Mouse (Mus musculus) left cerebral cortex, adult 2 months (tissue): ENCODE data around the gene Aqp11. TPM values are rescaled to one million over a fixed set of nuclear protein-coding genes. Genes with fewer than 3 reads are reported as not detected.

Source experiments
- DNase-seq, 2 experiments: peaks; one replicate each; pipeline ENCODE4 v3.0.0; 2021 to 2022; ENCODE audit warnings: low spot score in 2 of 2, mixed read lengths in 1 of 2; ENCODE audit errors: extremely low spot score in 1 of 2
- H3K27ac ChIP-seq: fragments of 200-600 bp; 2 replicates; pipeline ENCODE4 v1.8.1; 2022
- H3K4me3 ChIP-seq: fragments of 200-600 bp; 2 replicates; pipeline ENCODE4 v1.8.1; 2022
- CTCF ChIP-seq: fragments of 200-600 bp; IDR thresholded peaks from 2 replicates; pipeline ENCODE4 v1.8.1; 2022; ENCODE audit warnings: antibody characterized with exemption, mild to moderate bottlenecking, moderate library complexity
- intact Hi-C: fragments of 180-260 bp; cut with DNase I; formaldehyde crosslinking; loops from one replicate; pipeline ENCODE4 v1.15.1; 2025
- long read RNA-seq, 2 experiments: library from polyadenylated mRNA; stranded (forward); transcript quantifications; one replicate each; pipeline ENCODE4 v2.0.0; 2021; ENCODE audit warnings: borderline mapping rate in 2 of 2
- total RNA-seq, 2 experiments: library from RNA; stranded (reverse); gene quantifications; 2 replicates each; pipeline ENCODE4 v1.2.3; 2021

Aqp11 gene
- 10 to 100 TPM; 22.3 to 23.6 TPM for total RNA-seq
- long read RNA-seq, experiment 1, transcript Aqp11-205 (3 exons, 3,737 nt): major isoform, 20 of 24 reads
- long read RNA-seq, experiment 1, partial matches to known transcripts: 1 of 24 reads
- long read RNA-seq, experiment 1, other reads (novel, unspliced or antisense): 3 of 24 reads
- long read RNA-seq, experiment 2, transcript Aqp11-205 (3 exons, 3,737 nt): major isoform, 11 of 14 reads
- long read RNA-seq, experiment 2, partial matches to known transcripts: 1 of 14 reads
- long read RNA-seq, experiment 2, other reads (novel, unspliced or antisense): 2 of 14 reads

- DNase-seq: peak; percentile 74 to 77
- Histone ChIP-seq H3K4me3 (peak within 1 kb of the TSS; percentile 83), H3K27ac (peak within 1 kb of the TSS; percentile 84)
- intact Hi-C loops: no loop called here
- no peak for TF ChIP-seq CTCF
Observed at GRCm38 (mm10) chr7:97737638-97738456, at the start of gene Aqp11. Aqp11 (minus strand) TSS chr7:97738289.

DNA sequence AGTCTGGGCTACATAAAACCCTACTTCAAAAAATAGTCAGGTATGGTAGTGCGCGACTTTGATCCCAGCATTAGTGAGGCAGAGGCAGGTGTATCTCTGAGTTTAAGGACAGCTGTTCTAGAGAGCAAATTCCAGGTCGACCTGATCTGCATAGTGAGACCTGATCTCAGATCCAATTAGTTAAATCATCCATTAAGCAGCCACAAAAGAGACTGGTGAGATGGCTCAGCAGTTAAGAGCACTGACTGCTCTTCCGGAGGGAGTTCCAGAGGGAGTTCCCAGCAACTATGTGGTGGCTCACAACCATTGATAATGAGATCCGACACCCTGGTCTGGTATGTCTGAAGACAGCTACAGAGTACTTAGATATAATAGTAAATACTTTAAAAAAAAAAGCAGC, 45.4 kb upstream of the Aqp11 start:
- Histone ChIP-seq H3K27ac (no peak overlapping the region), H3K4me3 (no peak overlapping the region)
- intact Hi-C loops: no loop called here
- DNase-seq: no peak
- TF ChIP-seq CTCF: no peak

DNA sequence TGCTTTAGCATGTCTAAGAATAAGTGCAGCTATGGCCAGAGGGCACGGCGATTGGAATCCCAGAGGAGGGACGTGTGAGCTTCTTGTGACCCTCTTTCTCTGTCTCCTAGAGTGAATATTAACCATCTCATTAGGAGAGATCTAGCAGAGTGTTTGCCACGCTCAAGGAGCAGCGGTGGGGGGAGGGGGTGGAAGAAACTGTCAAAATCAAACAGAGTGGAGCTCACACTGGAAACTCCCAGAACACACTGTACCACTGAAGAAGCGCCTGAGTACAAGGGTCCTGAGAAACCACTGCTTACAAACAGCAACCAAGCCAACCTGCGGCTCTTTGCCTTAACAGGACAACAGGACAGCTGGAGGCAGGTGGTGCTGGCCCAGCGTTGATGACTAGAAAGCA, 43.4 kb upstream of the Aqp11 start:
- DNase-seq: no peak
- no peak overlapping the region for H3K27ac ChIP-seq
- no peak for TF ChIP-seq CTCF
- intact Hi-C loops: no loop called here
- no peak overlapping the region for H3K4me3 ChIP-seq

- Histone ChIP-seq H3K27ac (no peak overlapping the region), H3K4me3 (no peak overlapping the region)
- TF ChIP-seq CTCF: no peak
- no peak for DNase-seq
- intact Hi-C loops: no loop called here
Observed at GRCm38 (mm10) chr7:97780815-97781214, 42.7 kb upstream of the Aqp11 start.

DNA sequence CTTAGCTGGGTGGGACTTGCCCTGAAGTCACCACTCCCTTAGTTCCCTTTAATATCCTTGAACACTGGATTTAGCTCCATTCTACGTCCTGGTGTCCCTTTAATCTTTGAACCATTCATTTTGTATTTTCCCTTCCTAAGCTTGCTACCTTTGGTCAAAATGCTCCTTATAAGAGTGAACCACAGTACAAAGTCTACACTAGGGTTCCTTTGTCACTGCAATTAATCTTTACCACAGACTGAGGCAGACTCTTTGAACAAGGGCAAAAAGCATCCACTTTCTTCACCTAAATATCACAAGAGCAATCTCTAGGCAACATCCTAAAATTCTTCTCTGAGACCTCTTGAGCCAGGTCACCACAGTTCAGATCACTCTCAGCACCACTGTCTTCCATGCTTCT, 42.1 kb upstream of the Aqp11 start:
- DNase-seq: no peak
- intact Hi-C loops: no loop called here
- H3K27ac ChIP-seq: no peak overlapping the region
- no peak for TF ChIP-seq CTCF
- H3K4me3 ChIP-seq: no peak overlapping the region

DNA sequence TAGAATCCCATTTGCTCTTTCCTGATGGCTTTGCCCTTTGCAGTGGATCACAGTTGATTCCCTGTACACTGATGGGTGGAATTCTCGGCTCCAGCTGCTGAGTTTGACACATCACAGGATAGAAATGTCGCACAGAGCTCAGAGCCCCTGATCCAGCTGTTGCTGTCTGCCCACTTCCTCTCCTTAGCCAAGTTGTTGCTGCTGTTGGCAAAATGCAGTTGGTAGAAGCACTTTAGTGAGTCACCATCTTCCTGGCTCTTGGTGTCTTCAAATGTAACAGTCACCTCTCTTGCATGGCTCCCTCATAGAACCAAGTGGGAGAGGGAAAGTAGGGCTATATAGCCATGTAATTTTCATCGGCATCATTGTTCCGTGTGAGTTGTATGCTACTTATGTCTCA, 39.1 kb upstream of the Aqp11 start:
- TF ChIP-seq CTCF: no peak
- no peak overlapping the region for H3K4me3 ChIP-seq
- intact Hi-C loops: no loop called here
- H3K27ac ChIP-seq: no peak overlapping the region
- DNase-seq: no peak

DNA sequence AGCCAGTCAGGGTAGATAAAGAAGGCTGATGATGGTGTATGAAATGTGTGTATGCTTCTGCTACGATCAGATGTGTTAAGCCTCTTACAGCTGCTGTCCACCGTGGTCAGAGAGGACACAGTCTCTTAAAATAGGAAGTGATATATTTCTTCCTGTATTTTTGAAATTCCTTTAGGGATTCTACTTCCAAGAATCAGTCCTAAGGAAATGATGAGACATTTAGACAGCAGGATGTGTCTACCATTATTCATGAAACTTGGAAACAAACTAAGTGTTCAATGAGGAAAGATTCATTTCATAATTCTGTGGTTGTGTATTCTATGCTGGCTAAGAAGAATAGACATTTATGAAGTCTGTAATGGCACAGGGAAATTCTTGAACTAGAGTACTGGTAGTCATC, 37.8 kb upstream of the Aqp11 start:
- intact Hi-C loops: no loop called here
- TF ChIP-seq CTCF: no peak
- no peak overlapping the region for H3K27ac ChIP-seq
- no peak overlapping the region for H3K4me3 ChIP-seq
- DNase-seq: no peak

DNA sequence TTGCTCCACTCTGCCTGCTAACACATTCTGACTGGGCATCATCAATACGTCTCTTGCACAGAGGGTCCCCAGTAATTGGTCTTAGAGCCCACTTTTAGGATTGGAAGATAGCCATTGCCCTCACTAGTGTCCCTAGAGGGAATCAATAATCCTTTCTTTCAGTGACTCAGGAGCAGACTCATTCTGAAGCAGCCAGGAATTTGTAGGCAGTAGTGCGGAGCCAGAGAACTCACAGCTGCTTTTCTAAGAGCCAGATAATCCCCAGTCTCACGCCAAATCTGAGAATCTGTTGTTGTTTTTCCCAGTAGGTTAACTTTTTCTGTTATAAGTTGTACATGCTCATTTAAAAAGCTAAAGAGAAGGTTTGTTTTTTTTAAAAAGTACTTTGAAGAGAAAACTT, 37.3 kb upstream of the Aqp11 start:
- Histone ChIP-seq H3K4me3 (no peak overlapping the region), H3K27ac (no peak overlapping the region)
- no peak for DNase-seq
- intact Hi-C loops: no loop called here
- TF ChIP-seq CTCF: no peak; the same call in 1 of the 2 replicates

DNA sequence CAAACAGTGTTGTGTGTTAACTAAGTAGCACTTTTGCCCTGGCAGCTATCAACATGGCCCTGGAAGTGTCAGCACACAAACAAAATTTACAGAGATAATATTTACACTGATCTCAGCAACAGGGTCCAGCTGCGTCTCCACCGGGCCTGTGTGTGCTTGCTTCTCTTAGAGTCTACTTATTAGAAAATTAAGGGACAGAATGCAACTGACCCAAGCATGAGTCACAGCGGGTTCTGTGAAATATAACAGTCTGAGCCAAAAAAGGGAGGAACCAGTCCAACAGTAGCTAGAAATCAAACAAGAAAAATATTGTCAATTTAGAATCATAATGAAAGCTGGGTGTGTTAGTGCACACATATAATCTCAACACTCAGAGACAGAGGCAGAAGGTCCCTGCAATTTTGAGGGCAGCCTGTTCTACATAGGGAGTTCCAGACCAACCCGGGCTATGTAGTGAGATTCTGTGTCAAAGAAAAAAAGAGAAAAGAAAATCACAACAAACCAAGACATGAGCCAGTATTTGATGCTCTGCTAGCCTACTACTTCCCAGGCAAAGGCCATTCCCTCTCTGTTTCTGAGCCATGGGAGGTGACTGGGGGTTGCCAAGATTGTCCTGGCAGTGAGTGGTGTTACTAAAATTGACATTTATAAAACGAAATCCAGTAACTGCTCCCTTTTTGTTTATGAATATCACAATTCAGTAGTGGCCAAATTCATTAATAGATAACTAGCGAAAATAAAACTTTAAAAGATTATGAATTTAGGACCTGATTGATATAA, 32.9 kb upstream of the Aqp11 start:
- TF ChIP-seq CTCF: no peak
- intact Hi-C loops: no loop called here
- no peak overlapping the region for H3K27ac ChIP-seq
- DNase-seq: no peak
- no peak overlapping the region for H3K4me3 ChIP-seq

DNA sequence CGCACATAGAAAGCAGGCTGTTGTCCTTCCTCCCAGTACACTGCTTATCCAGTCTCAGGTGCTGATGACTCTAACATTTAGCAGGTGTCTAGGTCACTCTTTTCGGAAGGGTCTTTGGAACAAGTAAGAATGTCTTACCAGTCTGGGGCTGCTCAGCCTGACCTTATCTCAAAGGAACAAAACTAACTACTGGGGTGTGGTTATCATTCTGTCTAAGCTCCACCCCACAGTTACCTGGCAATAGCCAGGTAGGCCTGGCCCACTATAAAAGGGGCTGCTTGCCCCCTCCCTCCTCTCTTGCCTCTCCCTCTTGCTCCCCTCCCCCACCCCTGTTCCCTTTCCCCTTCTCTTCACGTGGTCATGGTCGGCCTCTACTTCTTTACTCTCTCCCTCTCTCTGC, 30.9 kb upstream of the Aqp11 start:
- Histone ChIP-seq H3K27ac (no peak overlapping the region), H3K4me3 (no peak overlapping the region)
- no peak for TF ChIP-seq CTCF
- no peak for DNase-seq
- intact Hi-C loops: no loop called here

DNA sequence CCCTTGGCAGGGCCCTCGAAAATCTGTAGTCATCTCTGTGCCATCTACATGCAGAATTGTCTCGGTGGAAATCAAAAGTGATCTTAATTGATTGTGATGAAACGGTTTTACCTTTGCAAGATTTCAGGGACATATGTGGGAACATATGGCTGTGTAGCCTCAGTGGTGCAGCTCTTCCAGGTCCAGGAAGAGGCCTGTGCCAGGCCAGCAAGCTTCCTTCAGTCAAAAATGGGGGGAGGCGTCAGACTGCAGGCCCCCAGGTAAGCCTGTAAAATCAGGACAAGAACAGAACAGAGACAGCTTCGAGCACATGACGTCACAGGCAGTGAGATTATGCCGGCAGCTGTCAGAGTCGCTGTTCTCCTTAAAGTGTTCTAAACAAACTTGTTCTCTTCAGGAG, 29.8 kb upstream of the Aqp11 start:
- intact Hi-C loops: no loop called here
- no peak overlapping the region for H3K4me3 ChIP-seq
- H3K27ac ChIP-seq: no peak overlapping the region; the same call in 1 of the 2 replicates
- no peak for DNase-seq
- TF ChIP-seq CTCF: no peak
